Mouse (Mus musculus): ENCODE results near the gene Adtrp.

Gene Adtrp

GRCm38 (mm10) chr13:41792849-41793248 is 54.6 kb downstream of the Adtrp start:
- ChIA-PET CTCF (no interaction called here), POLR2A (no interaction called here)

GRCm38 (mm10) chr13:41787863-41788536 is 59.5 kb downstream of the Adtrp start:
- POLR2A ChIA-PET, result no interaction called here
- CTCF ChIA-PET, result no interaction called here

DNA sequence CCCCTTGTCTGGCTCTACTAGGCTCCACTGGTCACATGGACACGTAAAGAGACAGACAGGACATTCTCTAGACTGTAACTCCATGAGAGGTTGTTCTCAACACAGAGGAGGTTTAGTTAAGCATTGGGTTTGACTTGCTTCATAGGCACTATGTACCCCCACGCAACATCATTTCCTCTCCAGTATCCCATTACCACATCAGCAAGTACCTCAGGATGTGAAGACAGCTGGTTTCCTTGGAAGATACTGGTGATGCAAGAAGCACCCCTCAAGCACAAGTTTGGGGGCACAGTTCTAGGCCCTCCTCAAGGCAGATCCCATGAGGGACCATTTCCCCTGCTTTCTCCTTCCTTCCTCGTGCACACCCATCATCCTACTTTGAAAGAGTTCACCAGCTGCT is 60.8 kb downstream of the Adtrp start:
- CTCF ChIA-PET, result no interaction called here
- POLR2A ChIA-PET, result no interaction called here

DNA sequence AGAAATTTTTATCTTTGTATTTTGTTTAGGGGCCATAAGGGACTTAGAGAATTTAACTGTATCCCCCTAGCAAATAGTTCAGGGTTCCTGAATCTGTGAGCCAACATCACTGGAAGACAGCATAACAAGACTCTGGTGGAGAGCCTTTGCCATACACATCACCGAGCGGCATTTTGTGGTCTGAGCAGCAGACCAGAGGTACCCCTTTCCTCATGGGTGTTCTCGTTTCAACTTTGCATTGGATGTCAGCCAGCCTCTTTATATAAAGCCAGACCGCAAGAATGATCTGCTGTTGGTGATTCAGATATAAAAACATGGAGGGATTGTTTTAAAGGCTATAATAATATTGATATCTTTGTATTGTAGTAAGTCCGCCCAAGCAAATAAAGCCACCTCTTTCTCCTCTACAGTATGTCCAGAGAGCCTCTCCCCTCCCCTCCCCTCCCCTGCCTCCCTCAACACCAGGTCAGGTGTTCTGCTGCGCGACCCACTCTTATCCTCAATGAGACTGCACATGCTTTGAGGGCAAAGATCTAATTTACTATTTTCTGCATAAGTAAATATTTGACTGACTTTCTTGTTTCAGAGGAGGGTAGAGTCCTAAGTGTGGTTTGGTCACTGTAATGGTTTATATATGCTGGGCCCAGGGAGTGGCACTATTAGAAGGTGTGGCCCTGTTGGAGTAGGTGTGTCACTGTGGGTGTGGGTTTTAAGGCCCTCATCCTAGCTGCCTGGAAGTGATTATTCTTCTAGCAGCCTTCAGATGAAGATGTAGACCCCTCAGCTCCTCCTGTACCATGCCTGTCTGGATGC is 62.4 kb downstream of the Adtrp start:
- ChIA-PET POLR2A (no interaction called here), CTCF (no interaction called here)

DNA sequence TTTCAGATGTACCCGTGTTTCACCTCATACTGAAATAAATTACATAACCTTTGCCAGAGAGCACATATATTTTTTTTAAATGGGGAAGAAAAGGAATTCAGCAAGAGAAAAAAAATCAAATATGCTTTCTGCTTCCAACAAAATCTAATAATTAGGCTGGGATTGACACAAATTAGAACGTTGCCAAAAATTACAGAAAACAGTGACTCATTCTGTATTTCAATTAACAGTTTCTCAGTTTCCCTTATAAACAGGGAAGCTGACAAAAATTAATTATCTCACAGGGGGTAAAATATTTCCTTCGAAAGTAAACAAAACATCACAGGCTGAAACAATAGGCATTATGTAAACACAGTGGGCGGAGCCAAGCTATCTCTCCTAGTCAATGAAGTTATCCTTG is 67.2 kb downstream of the Adtrp start:
- ChIA-PET POLR2A (no interaction called here), CTCF (no interaction called here)

- POLR2A ChIA-PET, result no interaction called here
- CTCF ChIA-PET, result no interaction called here
Observed at GRCm38 (mm10) chr13:41779603-41780180, 67.8 kb downstream of the Adtrp start.

DNA sequence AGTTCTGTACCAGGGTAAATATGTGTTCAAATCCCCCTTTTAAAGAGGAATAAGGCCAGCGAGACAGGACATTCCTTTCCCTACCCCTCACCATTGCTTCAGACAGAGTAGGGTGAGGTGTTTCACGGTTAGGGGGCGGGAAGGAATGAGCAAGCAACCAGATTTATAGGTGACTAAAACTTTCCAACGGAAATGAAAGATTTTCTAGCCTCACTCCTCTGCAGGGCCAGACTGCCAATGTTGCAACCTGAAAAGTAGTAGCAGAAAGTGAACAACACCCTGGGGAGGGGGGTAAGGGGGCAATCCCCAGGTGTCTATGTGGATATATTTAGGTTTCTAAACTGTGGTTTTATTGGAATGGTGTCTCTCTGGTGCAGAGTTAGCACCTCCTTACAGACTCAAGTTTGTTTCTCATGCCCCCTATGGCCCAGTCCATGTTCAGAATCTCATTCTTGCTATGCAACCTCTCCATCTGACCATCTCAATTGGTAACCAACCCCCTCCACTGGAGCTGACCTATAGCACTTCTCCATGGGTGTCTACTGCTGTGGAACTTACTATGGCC is 73.6 kb downstream of the Adtrp start:
- CTCF ChIA-PET, result no interaction called here
- POLR2A ChIA-PET, result no interaction called here

GRCm38 (mm10) chr13:41771061-41771460 is 76.4 kb downstream of the Adtrp start:
- POLR2A ChIA-PET, result no interaction called here
- CTCF ChIA-PET, result interaction anchor here in 1 of 4 experiments (0.7 kb wide), 1 partner anchor 460 kb away, joined by 3 read pairs; no protein-coding TSS in a partner anchor

GRCm38 (mm10) chr13:41767941-41768340 is 79.5 kb downstream of the Adtrp start:
- ChIA-PET POLR2A (no interaction called here), CTCF (no interaction called here)

GRCm38 (mm10) chr13:41761986-41762385 is 85.5 kb downstream of the Adtrp start:
- CTCF ChIA-PET, result no interaction called here
- POLR2A ChIA-PET, result no interaction called here

DNA sequence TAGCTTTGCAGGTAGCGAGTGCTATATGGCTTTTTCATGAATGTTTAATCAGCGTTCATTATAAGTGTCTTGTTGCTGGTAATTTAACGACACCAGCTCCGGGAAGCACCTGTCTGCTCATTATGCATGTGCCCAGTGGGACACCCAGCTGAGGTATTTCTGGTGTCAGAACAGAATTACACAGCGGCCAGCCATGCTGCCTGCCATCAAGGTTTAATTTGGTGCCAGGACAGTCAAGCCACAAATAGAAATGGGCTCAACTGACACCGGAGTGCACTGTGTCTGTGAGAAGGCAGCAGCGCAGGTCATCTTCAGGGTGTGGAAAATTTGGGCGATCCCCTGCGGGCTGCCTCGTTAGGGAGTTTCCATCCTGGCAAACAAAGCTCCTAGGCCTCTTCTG is 87.0 kb downstream of the Adtrp start:
- ChIA-PET CTCF (no interaction called here), POLR2A (no interaction called here)

GRCm38 (mm10) chr13:41758550-41759465 is 88.7 kb downstream of the Adtrp start:
- POLR2A ChIA-PET, result interaction anchor here in 2 of 4 experiments (0.6 to 1.3 kb wide), 3 partner anchors 8 to 559 kb away, joined by 3 to 5 read pairs (median 4); no protein-coding TSS in a partner anchor
- CTCF ChIA-PET, result interaction anchor here in 2 of 4 experiments (0.6 kb wide), 2 partner anchors 58 to 658 kb away, joined by 8 read pairs; no protein-coding TSS in a partner anchor

DNA sequence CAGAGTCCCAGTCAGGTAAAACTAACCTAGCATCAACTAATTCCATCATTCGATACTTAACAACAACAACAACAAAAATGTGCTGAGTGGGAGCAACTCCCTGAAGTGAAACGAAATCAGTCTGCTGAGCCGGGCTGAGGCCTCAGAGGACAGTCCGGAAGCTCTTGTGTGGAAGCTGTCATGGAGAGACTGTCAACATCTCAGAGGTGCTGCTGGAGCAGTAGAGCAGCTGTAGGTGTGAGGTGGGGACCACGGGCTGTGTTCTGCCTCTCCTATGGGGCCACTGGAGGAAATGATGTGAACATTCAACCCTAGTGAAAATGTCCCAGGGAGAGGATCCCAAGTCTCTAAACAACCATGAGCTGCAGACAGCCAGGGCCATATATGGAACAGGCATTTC is 94.4 kb downstream of the Adtrp start:
- ChIA-PET CTCF (no interaction called here), POLR2A (no interaction called here)

GRCm38 (mm10) chr13:41750481-41750880 is 97.0 kb downstream of the Adtrp start:
- ChIA-PET CTCF (no interaction called here), POLR2A (interaction anchor here in 1 of 4 experiments (0.7 kb wide), 1 partner anchor 147 kb away, joined by 4 read pairs; no protein-coding TSS in a partner anchor)

- POLR2A ChIA-PET, result interaction anchor here in 1 of 4 experiments (1.7 kb wide), 1 partner anchor 11 kb away, joined by 4 read pairs; no protein-coding TSS in a partner anchor
- CTCF ChIA-PET, result interaction anchor here in 1 of 4 experiments (1.1 kb wide), 1 partner anchor 11 kb away, joined by 3 read pairs; no protein-coding TSS in a partner anchor
Observed at GRCm38 (mm10) chr13:41748866-41749265, 98.6 kb downstream of the Adtrp start.

DNA sequence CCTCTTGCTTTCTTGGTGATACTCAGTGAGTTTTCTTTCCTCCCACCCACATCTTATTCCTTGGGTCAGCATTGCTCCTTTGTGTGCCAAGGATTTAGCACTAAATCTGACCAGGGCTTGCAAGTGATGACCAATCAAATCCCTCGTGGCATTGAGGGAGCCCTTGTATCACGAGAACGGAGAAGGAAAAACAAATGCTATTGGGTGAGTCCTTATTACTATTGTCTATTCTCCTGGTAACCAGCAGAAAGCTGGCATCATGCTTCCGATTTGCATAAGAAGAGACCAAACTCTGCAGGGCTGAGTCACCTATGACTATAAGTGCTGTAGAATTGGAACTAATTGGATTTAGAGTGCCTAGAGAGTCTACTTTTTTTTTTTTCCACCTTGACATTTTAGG is 99.8 kb downstream of the Adtrp start:
- CTCF ChIA-PET, result interaction anchor here in 2 of 4 experiments (0.6 to 0.7 kb wide), 3 partner anchors 373 to 1075 kb away, joined by 3 to 6 read pairs (median 5); no protein-coding TSS in a partner anchor
- POLR2A ChIA-PET, result interaction anchor here in 1 of 4 experiments (0.9 to 1.7 kb wide), 2 partner anchors 9 to 12 kb away, joined by 3 to 4 read pairs; no protein-coding TSS in a partner anchor

- POLR2A ChIA-PET, result interaction anchor here in 1 of 4 experiments (1.7 kb wide), 1 partner anchor 12 kb away, joined by 4 read pairs; no protein-coding TSS in a partner anchor
- CTCF ChIA-PET, result interaction anchor here in 1 of 4 experiments (0.7 kb wide), 1 partner anchor 372 kb away, joined by 6 read pairs; no protein-coding TSS in a partner anchor
Observed at GRCm38 (mm10) chr13:41746971-41747615, 100.4 kb downstream of the Adtrp start.

DNA sequence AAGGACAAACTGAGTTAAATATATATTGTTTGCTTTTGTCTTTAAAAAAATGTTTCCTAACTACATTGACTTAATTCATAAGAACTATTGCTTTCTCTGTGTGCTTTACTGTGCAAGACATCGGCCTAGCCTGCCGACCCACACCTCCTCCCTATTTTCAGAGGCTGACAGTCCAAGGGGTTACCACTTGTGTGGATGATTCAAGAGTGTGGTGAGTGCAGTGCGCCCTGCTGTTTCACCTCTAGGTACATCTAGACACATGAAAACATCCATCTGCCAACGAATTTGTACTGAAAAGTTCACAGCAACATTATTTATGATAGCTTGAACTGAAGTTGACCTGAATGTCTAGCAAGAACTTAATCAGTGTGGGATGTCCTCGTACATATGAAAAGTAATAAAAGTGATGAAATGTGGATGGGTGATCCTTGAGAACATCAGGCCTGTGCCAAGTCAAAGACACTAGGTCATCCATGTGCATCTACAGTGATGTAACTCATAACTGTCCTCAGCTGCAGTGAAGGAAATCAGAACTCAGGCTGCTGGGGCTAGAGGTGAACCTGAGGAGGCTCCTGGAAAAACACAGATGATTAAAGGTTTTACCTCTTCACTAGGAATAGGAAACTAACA is 106.9 kb downstream of the Adtrp start:
- POLR2A ChIA-PET, result no interaction called here
- CTCF ChIA-PET, result no interaction called here
